Mouse (Mus musculus) E14TG2a.4 (cell line): Measurements from ENCODE around the gene Vmac.

Experiments used
- H3K27me3 ChIP-seq: 2 replicates; pipeline ENCODE4 v1.6.1; 2014; ENCODE audit warnings: low read length, control low read depth; ENCODE audit not compliant: insufficient read depth
- H3K36me3 ChIP-seq: 2 replicates; pipeline ENCODE4 v1.6.1; 2014; ENCODE audit warnings: low read length, control low read depth; ENCODE audit not compliant: insufficient read depth
- H3K4me1 ChIP-seq: replicated peaks from 2 replicates; pipeline ENCODE4 v1.6.1; 2014; ENCODE audit warnings: low read depth, low read length, control low read depth
- H3K4me3 ChIP-seq: replicated peaks from 2 replicates; pipeline ENCODE4 v1.5.1; 2014; ENCODE audit warnings: mild to moderate bottlenecking, low read length
- H3K9me3 ChIP-seq: 2 replicates; pipeline ENCODE4 v1.6.1; 2014; ENCODE audit warnings: low read length, control low read depth
- CTCF ChIP-seq: conservative IDR thresholded peaks from 2 replicates; pipeline ENCODE4 v1.5.1; 2014; ENCODE audit warnings: low read length
- NANOG ChIP-seq: IDR thresholded peaks from 2 replicates; pipeline ENCODE4 v1.6.1; 2014; ENCODE audit warnings: borderline replicate concordance, low read length, mixed read lengths
- POU5F1 ChIP-seq: IDR thresholded peaks from 2 replicates; pipeline ENCODE4 v1.6.1; 2014; ENCODE audit warnings: low read length, borderline replicate concordance

Vmac gene

GRCm38 (mm10) chr17:56761077-56761476 is 43.3 kb upstream of the Vmac start:
- Histone ChIP-seq H3K36me3 (peaks cover 4% of the 10 kb centered on the region; the same call in 1 of the 2 replicates), H3K4me3 (no peak overlapping the region)
- no peak for TF ChIP-seq NANOG
- TF ChIP-seq CTCF, result no peak

GRCm38 (mm10) chr17:56759261-56759660 is 41.4 kb upstream of the Vmac start:
- no peaks in the 10 kb centered on the region for H3K9me3 ChIP-seq
- H3K4me3 ChIP-seq, result no peak overlapping the region
- H3K27me3 ChIP-seq, result peaks cover 30% of the 10 kb centered on the region
- no peaks in the 10 kb centered on the region for H3K36me3 ChIP-seq
- H3K4me1 ChIP-seq, result peaks cover 67% of the 10 kb centered on the region
- TF ChIP-seq NANOG (no peak), CTCF (no peak), POU5F1 (no peak)

More at GRCm38 (mm10) chr17:56761077-56761476, 43.3 kb upstream of the Vmac start:
- peaks cover 57% of the 10 kb centered on the region for H3K4me1 ChIP-seq
- H3K9me3 ChIP-seq, result no peaks in the 10 kb centered on the region
- peaks cover 12% of the 10 kb centered on the region for H3K27me3 ChIP-seq

GRCm38 (mm10) chr17:56758132-56758531 is 40.3 kb upstream of the Vmac start:
- Histone ChIP-seq H3K4me3 (no peak overlapping the region; the same call in 1 of the 2 replicates), H3K27me3 (peaks cover 41% of the 10 kb centered on the region), H3K9me3 (no peaks in the 10 kb centered on the region)

GRCm38 (mm10) chr17:56757416-56758123 is 39.7 kb upstream of the Vmac start, which contains the start of gene Nrtn:
TSS of gene Nrtn (minus strand) at chr17:56757530.
- no peaks in the 10 kb centered on the region for H3K9me3 ChIP-seq
- TF ChIP-seq NANOG, result no peak
- no peak for TF ChIP-seq POU5F1
- TF ChIP-seq CTCF, result no peak
- H3K4me1 ChIP-seq, result peaks cover 68% of the 10 kb centered on the region
- peak within 1 kb of the TSS; percentile 88 for H3K4me3 ChIP-seq
- H3K27me3 ChIP-seq, result peaks cover 46% of the 10 kb centered on the region
- no peaks in the 10 kb centered on the region for H3K36me3 ChIP-seq

More at GRCm38 (mm10) chr17:56758132-56758531, 40.3 kb upstream of the Vmac start:
- TF ChIP-seq CTCF (peak; percentile 64), NANOG (no peak), POU5F1 (no peak)
- Histone ChIP-seq H3K36me3 (no peaks in the 10 kb centered on the region), H3K4me1 (peaks cover 68% of the 10 kb centered on the region)

- no peaks in the 10 kb centered on the region for H3K36me3 ChIP-seq
- H3K27me3 ChIP-seq, result peaks cover 53% of the 10 kb centered on the region
- H3K9me3 ChIP-seq, result no peaks in the 10 kb centered on the region
- TF ChIP-seq NANOG (no peak), CTCF (peak; percentile 24; the same call in 1 of the 2 replicates)
- H3K4me3 ChIP-seq, result peak overlapping the region; percentile 88
- peaks cover 71% of the 10 kb centered on the region for H3K4me1 ChIP-seq
Measured at GRCm38 (mm10) chr17:56756703-56757399, 39.0 kb upstream of the Vmac start.

GRCm38 (mm10) chr17:56754271-56755185 is 36.7 kb upstream of the Vmac start:
- Histone ChIP-seq H3K36me3 (no peaks in the 10 kb centered on the region), H3K9me3 (no peaks in the 10 kb centered on the region), H3K4me1 (peaks cover 69% of the 10 kb centered on the region), H3K4me3 (peak overlapping the region; percentile 51), H3K27me3 (peaks cover 71% of the 10 kb centered on the region)
- TF ChIP-seq CTCF, result no peak
- TF ChIP-seq NANOG, result no peak
- TF ChIP-seq POU5F1, result no peak

- Histone ChIP-seq H3K36me3 (no peaks in the 10 kb centered on the region), H3K4me1 (peaks cover 68% of the 10 kb centered on the region), H3K9me3 (no peaks in the 10 kb centered on the region), H3K4me3 (peak overlapping the region; percentile 66), H3K27me3 (peaks cover 80% of the 10 kb centered on the region)
- TF ChIP-seq POU5F1 (no peak), NANOG (no peak), CTCF (no peak)
Measured at GRCm38 (mm10) chr17:56753452-56753851, 35.6 kb upstream of the Vmac start.

GRCm38 (mm10) chr17:56751404-56752072 is 33.7 kb upstream of the Vmac start:
- TF ChIP-seq CTCF, result no peak
- no peak for TF ChIP-seq NANOG
- TF ChIP-seq POU5F1, result no peak
- Histone ChIP-seq H3K9me3 (no peaks in the 10 kb centered on the region), H3K27me3 (peaks cover 91% of the 10 kb centered on the region), H3K36me3 (no peaks in the 10 kb centered on the region), H3K4me1 (peaks cover 55% of the 10 kb centered on the region), H3K4me3 (peak overlapping the region; percentile 66)
